Mouse (Mus musculus) urinary bladder, postnatal 14 days (tissue): ENCODE results near the gene Opa3.
"Not testable (repeated sequence)": the region's sequence is repeated elsewhere in the genome, so short reads cannot be mapped to it uniquely, and the experiment has no call there.

Source experiments
- DNase-seq: peaks from one replicate; pipeline ENCODE4 v3.0.0; 2021; ENCODE audit warnings: low spot score

Gene Opa3

DNA sequence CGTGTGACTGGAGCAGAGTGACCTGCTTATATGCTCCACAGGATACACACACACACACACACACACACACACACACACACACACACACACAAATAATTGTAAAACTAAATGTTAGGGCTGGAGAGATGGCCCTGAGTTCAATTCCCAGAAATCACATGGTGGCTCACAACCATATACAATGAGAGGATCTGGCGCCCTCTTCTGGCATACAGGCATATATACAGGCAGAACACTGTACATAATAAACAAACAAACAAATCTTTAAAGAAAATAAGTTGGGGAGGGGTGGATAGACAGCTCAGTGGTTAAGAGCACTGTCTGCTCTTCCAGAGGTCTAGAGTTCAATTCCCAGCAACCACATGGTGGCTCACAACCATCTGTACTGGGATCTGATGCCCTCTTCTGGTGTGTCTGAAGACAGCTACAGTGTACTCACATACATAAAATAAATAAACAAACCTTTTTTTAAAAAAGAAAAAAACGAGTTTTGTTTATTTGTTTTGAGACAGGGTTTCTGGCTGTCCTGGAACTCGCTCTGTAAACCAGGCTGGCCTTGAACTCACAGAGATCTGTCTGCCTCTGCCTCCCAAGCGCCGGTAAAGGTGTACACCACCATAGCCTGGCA, 53.7 kb downstream of the Opa3 start:
- not testable (repeated sequence) for DNase-seq

GRCm38 (mm10) chr7:19282385-19282784, 54.3 kb downstream of the Opa3 start, which contains the start of gene Rtn2:
TSS of gene Rtn2 (plus strand) at chr7:19282624.
- peak; percentile 74 for DNase-seq

DNA sequence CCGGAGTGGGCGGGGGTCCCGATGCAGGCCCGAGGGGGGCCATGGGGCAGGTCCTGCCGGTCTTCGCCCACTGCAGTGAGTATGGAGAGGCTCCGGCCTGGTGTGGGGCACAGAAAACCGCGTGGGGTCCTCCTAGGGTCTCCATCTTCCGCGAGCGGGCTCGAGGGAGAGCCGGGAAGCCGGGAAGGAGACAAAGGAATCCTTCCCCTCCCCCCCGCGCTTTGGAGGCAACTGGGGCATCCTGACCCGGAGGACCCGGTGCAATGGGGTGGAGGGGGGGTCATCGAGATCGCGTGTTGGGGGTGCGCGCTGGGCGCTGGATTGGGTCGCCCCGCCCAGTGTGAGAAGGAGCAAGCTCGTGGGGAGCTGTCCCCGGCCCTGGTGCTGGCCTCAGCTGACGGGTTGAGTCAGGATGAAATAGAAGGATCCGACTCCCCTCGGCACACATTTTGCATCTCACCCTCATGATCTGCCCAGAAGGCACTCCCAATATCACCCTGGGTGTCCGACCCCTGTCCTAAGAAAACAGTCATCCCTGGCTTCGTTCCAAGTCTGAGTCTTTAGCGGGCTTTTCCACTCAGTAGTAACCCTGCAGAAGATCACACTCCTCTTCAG, 54.8 kb downstream of the Opa3 start:
- peak; percentile 73 for DNase-seq

GRCm38 (mm10) chr7:19283406-19283804, 55.3 kb downstream of the Opa3 start:
- no peak for DNase-seq

- DNase-seq: peak; percentile 69
Observed at GRCm38 (mm10) chr7:19284763-19285162, 56.6 kb downstream of the Opa3 start.

DNA sequence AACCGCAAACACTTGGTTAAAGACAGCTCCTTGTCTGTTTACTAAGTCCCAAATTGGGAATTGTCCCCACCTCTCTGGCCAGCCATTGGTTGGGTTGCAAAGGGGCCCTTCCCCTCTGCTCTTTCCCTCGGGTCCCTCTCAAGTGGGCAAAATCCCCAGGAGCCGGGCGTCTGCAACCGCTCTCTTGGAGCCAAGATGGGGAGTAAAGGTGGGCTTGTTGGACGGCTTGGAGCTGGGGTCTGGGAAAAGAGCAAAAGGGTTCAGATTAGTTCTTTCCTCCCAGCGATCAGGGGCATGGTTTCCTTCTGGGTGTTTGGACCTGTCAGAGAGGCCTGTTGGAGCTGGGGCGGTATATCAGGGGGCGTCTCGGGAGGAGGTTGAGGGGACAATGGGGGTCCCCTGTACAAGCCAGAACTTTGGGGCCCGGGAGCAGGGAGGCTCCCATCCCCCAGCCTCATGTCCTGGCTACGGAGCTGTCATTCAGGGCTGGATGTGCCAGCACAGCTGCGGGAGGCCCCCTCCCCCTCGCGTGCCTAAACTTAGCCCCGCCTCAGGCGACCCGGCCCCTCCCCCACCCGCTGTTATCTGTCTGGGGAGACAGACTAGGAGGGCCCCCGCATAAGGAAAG, 62.9 kb downstream of the Opa3 start:
- DNase-seq: no peak

- peak; percentile 98 for DNase-seq
Observed at GRCm38 (mm10) chr7:19295503-19296185, 67.5 kb downstream of the Opa3 start.

GRCm38 (mm10) chr7:19297034-19297433, 68.9 kb downstream of the Opa3 start:
- DNase-seq: no peak

DNA sequence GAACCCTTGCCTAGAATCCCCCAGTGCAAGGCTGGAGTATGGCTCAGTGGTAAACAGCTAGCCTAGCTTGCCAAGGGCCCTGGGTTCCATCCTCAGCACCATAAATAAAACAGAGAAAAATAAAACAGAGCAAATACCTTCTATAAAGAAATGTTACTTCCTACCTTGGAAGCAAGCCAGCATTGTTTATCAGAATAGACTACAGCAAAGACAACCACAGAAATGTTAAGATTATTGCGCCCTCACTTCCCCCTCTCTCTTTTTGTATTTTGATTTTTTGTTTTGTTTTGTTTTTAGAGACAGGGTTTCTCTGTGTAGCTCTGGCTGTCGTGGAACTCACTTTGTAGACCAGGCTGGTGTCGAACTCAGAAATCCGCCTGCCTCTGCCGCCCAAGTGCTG, 69.7 kb downstream of the Opa3 start:
- DNase-seq: no peak

- peak; percentile 53 for DNase-seq
Observed at GRCm38 (mm10) chr7:19299194-19299593, 71.1 kb downstream of the Opa3 start.

DNA sequence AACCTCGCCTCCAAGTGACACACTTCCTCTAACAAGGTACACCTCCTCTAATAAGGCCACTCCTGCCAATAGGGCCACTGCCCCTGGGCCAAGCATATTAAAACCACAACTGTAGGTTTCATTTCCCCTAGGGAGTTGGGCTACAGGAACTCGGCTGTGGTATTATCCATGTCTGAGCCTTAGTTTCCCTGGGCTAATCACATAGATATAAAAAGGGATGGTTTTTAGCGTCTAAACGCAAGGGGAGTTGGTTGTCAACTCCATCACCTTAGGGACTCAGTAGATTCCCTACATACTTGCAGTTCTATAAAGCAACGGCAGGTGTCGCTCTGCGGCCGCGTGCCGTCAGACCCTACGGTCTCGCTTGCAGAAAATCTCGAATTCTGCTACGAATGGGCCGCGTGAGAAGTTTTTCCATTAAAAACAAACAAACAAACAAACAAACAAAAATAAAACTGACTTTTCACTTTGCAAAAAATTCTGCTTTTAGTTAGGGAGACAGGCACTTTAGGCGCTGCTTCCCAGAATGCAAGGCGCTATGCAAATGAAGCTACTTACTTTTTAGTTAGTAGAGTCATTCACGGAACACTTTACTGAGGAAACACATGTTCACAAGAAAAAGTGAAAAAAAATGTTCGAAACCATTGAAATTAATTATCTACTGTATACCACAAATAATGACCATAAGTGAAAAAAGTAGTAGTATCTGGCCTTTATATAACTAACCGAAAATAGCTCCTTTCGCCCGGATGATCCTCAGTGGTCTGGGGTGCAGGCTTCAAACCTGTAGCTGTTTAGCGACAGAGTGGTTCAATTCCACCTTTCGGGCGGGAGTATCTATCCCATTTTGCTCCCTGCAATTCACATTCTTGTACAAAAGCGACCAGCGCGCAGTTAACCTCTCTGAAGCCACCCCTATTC, 72.6 kb downstream of the Opa3 start:
- peak; percentile 80 for DNase-seq

DNA sequence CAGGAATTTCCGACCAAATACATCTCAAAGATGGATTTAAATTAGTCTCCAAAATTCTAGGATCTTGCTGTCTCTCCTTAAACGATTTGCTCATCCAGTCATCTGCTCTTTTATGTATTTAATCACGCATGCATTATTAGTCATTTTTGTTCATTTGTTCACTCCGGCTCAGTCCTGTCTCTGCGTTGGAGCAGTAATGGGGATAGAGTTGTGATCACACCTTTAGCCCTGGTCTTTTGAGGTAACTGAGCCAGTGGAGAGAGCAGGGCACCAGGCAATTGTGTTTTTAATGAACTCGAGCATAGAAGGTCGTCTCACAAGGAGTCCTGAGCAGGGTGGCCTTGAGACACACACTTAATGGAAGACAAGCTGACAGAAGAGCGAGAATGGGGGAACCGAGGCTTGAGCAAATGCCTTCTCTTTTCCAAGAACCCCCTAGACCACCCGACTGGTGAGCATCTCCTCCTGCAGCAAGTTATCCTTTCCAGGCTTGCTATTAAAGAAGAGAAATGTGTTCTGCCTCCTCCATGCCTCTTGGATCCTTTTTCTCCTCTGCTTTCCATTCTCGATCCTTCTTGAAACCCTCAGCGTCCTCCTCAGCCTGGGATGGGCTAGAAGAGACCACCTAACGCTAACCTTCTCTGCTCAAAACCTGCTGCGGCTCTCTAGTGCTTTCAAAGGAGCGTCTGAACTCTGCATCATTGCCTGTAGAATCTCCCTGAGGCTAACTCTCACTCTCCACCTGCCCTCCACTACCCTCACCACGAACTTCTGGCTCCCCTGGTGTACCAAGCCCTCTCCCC, 73.5 kb downstream of the Opa3 start:
- no peak for DNase-seq

GRCm38 (mm10) chr7:19302264-19303045, 74.3 kb downstream of the Opa3 start:
- no peak for DNase-seq

GRCm38 (mm10) chr7:19303046-19303305, 74.8 kb downstream of the Opa3 start:
- no peak for DNase-seq

DNA sequence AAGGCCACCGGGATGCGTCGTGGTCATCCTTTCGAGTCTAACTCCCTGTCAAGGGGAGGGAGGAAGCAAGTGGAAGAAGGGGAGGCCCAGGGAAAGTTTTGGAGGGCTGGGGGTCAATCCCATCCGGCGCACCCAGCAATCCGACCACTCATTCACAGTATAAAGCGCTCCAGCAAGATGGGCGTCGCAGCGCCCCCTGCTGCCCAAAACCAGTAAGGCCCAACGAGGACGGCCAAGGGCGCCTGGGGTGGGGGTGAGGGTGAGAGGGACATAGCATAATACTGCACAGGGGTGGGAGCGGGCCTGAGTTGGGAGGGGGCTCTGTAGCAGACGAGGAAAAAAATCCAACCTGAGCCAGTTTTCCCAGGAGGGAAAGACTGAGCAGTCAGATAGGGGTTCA, 75.6 kb downstream of the Opa3 start:
- DNase-seq: peak; percentile 78

GRCm38 (mm10) chr7:19304501-19305412, 76.6 kb downstream of the Opa3 start:
- no peak for DNase-seq

- DNase-seq: no peak
Observed at GRCm38 (mm10) chr7:19305413-19305735, 77.2 kb downstream of the Opa3 start.
